Mouse (Mus musculus) G1E-ER4 (cell line): Measurements from ENCODE around the gene Tktl2. TPM values are rescaled to one million over a fixed set of nuclear protein-coding genes. Genes with fewer than 3 reads are reported as not detected.

ENCODE experiments used
- GATA1 ChIP-seq: IDR thresholded peaks from one replicate; pipeline ENCODE4 v1.8.0; 2012; ENCODE audit warnings: low read length, inconsistent platforms
- polyA plus RNA-seq: library from polyadenylated mRNA; stranded (reverse); fragments of >175 nt; gene quantifications from 2 replicates; pipeline ENCODE4 v1.2.3, GENCODE M21; 2012

Tktl2 gene
- not detected in 2 replicates for polyA plus RNA-seq

GRCm38 (mm10) chr8:66511537-66511936 lies at the start of gene Tktl2:
TSS of gene Tktl2 (plus strand) at chr8:66511756.
- TF ChIP-seq GATA1, result no peak

- TF ChIP-seq GATA1, result no peak
Observed at GRCm38 (mm10) chr8:66469821-66470220, 41.7 kb upstream of the Tktl2 start.

DNA sequence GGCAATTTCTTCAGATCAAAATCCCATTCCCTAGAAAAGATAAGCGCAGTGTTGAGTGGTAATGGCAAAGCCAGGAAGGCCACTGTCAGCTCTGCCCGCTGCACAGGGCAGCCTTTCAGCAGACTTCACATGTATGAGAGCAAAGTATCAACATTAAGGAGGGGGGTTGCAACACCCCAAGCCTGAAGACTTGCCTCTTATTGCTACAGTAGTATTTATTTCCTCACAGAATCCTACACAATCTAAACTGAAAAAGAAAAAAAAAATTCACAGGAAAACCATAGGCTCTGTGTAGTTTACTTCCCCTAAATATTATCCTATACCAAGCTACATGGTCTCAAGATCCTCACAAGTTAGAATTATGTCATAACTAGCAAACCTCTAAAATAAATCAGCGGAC lies 34.7 kb upstream of the Tktl2 start:
- no peak for TF ChIP-seq GATA1

- no peak for TF ChIP-seq GATA1
Observed at GRCm38 (mm10) chr8:66486084-66486763, 25.3 kb upstream of the Tktl2 start, which contains the start of gene Tma16. TSS of gene Tma16 (minus strand) at chr8:66486530.

DNA sequence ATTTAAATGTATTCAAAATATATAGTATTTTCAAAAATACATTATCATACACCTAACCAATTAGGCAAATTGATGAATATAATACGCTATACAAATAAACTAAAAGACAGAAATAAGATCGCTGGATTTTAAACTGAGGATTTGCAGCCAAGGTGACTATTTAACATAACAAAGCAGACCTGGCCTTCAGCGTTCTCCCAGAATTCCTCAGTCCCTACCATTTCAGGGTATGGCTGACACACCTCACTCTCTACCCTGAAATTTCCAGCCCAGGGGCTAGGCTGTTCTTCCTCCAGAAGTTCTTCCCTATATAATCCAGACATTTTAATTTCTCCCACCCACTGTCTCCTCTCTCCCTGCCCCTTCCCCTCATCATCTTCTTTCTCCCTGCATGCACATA lies 23.0 kb upstream of the Tktl2 start:
- TF ChIP-seq GATA1, result no peak

- TF ChIP-seq GATA1, result no peak
Observed at GRCm38 (mm10) chr8:66490624-66491023, 20.9 kb upstream of the Tktl2 start.

- no peak for TF ChIP-seq GATA1
Observed at GRCm38 (mm10) chr8:66494496-66494895, 17.1 kb upstream of the Tktl2 start.

DNA sequence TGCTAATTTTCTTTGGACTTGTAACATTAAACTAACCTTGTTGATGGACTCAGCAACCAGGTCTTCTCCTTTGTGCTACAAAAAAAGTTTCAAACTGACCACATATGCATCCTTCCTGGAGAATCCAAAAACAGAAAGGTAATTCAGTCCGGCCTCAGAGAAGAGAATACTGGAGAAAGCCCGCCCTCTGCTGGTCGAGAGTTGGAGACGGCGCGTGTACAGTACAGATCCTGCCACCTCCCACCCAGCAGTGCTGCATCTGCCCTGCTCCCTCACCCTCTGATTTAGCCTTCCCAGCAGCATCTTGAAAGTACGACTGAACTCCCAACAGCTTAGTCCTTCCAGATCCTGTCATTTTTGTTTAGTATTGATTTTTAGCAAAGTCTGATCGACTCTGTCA lies 15.8 kb upstream of the Tktl2 start:
- TF ChIP-seq GATA1, result no peak

GRCm38 (mm10) chr8:66496998-66497577 lies 14.5 kb upstream of the Tktl2 start:
- peak; percentile 12 for TF ChIP-seq GATA1

DNA sequence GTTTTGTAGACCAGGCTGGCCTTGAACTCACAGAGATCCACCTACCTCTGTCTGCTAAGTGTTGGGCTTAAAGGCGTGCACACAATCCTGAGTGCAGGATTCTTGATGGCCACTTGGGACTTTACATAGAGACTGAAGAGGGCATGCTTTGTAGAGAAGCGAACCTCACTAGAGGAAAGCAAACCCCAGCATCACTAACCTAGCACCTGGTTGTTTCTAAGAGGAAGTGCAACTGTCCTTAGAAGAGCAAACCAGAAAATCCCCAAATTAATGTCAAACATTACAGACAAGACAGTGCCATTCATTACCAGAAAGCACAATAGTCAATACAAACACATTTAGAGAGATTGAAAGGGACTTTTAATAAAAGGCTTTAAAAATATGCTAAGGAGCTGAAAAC lies 8.2 kb upstream of the Tktl2 start:
- no peak for TF ChIP-seq GATA1

- no peak for TF ChIP-seq GATA1
Observed at GRCm38 (mm10) chr8:66519149-66519548, 7.6 kb downstream of the Tktl2 start.

DNA sequence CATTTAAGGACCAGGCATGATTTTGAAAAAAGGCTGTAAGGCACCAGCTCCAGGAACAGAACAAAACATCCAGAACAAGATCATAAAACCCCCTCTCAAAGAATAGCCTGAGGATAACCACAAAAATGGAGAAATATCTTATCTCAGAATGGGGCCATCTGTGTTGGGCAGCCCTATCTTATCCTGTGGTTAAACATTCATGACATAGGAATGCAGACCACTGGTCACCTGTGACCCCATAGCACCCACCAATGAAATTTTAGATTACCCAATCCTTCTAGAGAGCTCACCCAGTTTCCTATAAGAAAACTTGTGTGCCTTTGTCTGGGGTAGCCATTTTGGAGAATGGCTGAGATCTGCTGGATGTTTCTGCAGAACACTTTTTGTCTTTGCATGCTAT lies 9.0 kb downstream of the Tktl2 start:
- peak; percentile 45 for TF ChIP-seq GATA1

DNA sequence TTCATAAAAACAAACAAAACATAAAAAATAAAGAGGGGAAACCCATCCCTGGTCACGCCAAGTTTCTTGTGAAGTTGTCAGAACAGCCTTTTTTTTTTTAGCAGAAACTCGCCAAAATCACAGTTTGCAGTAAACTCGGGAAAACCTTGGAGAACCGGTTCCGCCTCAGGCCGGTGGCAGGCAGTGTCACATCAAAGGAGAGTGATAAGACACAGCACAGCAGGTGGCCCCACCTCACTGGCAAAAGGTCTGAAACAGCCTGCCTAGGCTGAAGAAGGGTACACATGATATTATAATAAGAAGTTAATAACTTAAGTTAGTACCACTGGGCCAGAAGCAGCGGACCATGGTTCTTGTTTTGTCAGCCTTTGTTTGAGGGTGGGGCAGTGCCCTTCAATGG lies 38.5 kb downstream of the Tktl2 start:
- TF ChIP-seq GATA1, result no peak

Other genes with a start within 250 kb of the Tktl2 start
- gene Tma16, start 25.2 kb upstream of the Tktl2 start, polyA plus RNA-seq, result 10.8 and 13.0 TPM in 2 replicates
- gene Npy5r, start 176.4 kb downstream of the Tktl2 start, polyA plus RNA-seq, result not detected in 2 replicates
- not detected in 2 replicates for gene Npy1r, start 185.4 kb downstream of the Tktl2 start, polyA plus RNA-seq